Mouse (Mus musculus) E14TG2a.4 (cell line): Measurements from ENCODE around the gene Foxd3.

Experiments used
- CTCF ChIP-seq: conservative IDR thresholded peaks from 2 replicates; pipeline ENCODE4 v1.5.1; 2014; ENCODE audit warnings: low read length
- NANOG ChIP-seq: IDR thresholded peaks from 2 replicates; pipeline ENCODE4 v1.6.1; 2014; ENCODE audit warnings: borderline replicate concordance, low read length, mixed read lengths
- POU5F1 ChIP-seq: IDR thresholded peaks from 2 replicates; pipeline ENCODE4 v1.6.1; 2014; ENCODE audit warnings: low read length, borderline replicate concordance

DNA sequence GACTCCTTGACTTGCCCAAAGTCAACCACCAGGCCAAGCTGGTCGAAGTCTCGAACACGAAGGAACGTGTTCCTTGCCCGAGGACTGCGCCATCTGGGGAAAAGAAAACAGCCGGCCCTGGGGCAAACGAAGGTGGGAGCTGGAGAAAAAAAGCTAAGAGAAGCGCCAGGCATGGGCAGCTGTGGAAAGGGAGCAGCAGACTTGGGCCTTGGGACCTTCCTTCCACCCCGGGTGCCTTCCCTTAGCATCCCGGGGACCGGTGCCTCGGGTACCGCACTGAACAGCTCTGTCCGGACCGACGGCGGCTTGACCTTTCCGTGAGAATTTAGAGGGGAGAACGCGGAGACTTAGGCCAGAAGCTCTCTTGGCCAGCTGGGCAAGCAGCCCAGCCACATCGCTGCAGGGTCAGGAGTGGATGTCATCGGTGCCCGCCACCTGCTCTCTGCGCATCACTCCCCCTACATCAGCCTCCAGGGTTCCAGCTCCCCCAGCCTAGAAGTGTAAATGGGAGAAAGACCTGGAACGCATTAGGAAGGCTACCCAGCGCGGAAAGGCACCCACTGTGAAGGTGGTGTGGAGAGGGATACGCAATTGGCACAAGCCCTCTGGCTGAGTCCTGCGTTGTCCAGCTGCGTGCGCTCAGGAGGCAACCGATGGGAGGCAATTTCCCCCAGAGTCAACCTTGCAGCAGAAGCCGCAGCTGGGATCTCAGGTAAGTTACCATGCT is 6.9 kb downstream of the Foxd3 start:
- TF ChIP-seq CTCF (no peak), POU5F1 (no peak), NANOG (no peak)
